ENCODE assay signal across 39 mouse cellular contexts in the genomic region with DNA sequence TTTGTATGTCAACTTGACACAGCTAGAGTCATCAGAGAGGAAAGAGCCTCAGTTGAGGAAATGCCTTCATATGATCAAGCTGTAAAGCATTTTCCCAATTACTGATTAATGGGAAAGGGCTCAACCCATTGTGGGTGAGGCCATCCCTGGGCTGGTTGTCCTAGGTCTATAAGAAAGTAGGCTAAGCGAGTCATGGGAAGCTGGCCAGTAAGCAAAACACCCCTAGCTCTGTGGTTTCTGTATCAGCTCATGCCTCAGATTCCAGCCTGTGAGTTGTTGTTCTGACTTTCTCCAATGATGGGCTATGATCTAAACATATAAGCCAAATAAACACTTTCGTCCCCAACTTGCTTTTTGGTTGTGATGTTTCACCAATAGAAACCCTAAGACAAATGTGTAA. TPM values are rescaled to one million over a fixed set of nuclear protein-coding genes. Genes with fewer than 3 reads are reported as not detected.
"Had no signal": no experiment of that assay in that cellular context is flagged by ENCODE, and none has a peak within 500 bp of the region (broad histone marks: within the 10 kb centered on the region; RNA-seq: fewer than 3 reads in every experiment).

No protein-coding gene starts in this region.

- H3K4me1 ChIP-seq: embryonic facial prominence, embryonic 10.5 days; embryonic facial prominence, embryonic 12.5 days; embryonic facial prominence, embryonic 13.5 days; embryonic facial prominence, embryonic 15.5 days; forebrain, embryonic 10.5 days; forebrain, embryonic 12.5 days; forebrain, embryonic 13.5 days; forebrain, embryonic 15.5 days had no signal

- H3K4me3 ChIP-seq: embryonic facial prominence, embryonic 10.5 days; embryonic facial prominence, embryonic 12.5 days; embryonic facial prominence, embryonic 13.5 days; embryonic facial prominence, embryonic 15.5 days; erythroblast, embryonic 14.5 days; forebrain, embryonic 10.5 days; forebrain, embryonic 12.5 days; forebrain, embryonic 13.5 days; forebrain, embryonic 15.5 days; gastrocnemius, adult 2 months; heart, adult 2 months had no signal

- H3K27ac ChIP-seq: embryonic facial prominence, embryonic 10.5 days; embryonic facial prominence, embryonic 12.5 days; embryonic facial prominence, embryonic 13.5 days; embryonic facial prominence, embryonic 15.5 days; forebrain, embryonic 10.5 days; forebrain, embryonic 12.5 days; forebrain, embryonic 13.5 days; forebrain, embryonic 15.5 days; gastrocnemius, adult 2 months; heart, adult 2 months had no signal

- DNase-seq: cerebellum, adult 9-10 months; cerebellum, adult 9-11 months; cerebellum, postnatal 10 days; cerebellum, postnatal 14 days; cerebellum, postnatal 25 days; cerebellum, postnatal 36 days; embryo, embryonic 11 days; forebrain, postnatal 0 days; gastrocnemius, adult 2 months; gastrocnemius, postnatal 10 days; gastrocnemius, postnatal 14 days; gastrocnemius, postnatal 25 days; gastrocnemius, postnatal 36 days; heart, adult 11 months; heart, adult 18-20 months; heart, adult 2 months had no signal

RNA-seq across cellular contexts. Expression of gene Tktl1, which starts 26.5 kb away (rescaled TPM):
- total RNA-seq: common myeloid progenitor, adult 5-6 weeks; forebrain, postnatal 0 days; gastrocnemius, adult 18-20 months; gastrocnemius, adult 2 months; gastrocnemius, adult 8-10 months; gastrocnemius, postnatal 10 days; gastrocnemius, postnatal 14 days; gastrocnemius, postnatal 25 days; gastrocnemius, postnatal 36 days; gastrocnemius, postnatal 4 days; granulocyte monocyte progenitor cell, adult 5-6 weeks; heart, adult 18-20 months; heart, adult 2 months; heart, adult 8-10 months had no signal
- polyA plus RNA-seq: embryonic facial prominence, embryonic 11.5 days; embryonic facial prominence, embryonic 13.5 days; embryonic facial prominence, embryonic 14.5 days; embryonic facial prominence, embryonic 15.5 days; erythroblast, embryonic 14.5 days; forebrain, embryonic 10.5 days; forebrain, embryonic 11.5 days; forebrain, embryonic 13.5 days; forebrain, embryonic 14.5 days; forebrain, embryonic 15.5 days; forebrain, embryonic 16.5 days; gonadal fat pad, adult 2 months; heart, adult 2 months had no signal

RNA-seq across cellular contexts. Expression of gene Tex28, which starts 35.9 kb away (rescaled TPM):
- total RNA-seq: common myeloid progenitor, adult 5-6 weeks; forebrain, postnatal 0 days; gastrocnemius, adult 18-20 months; gastrocnemius, adult 2 months; gastrocnemius, adult 8-10 months; gastrocnemius, postnatal 10 days; gastrocnemius, postnatal 14 days; gastrocnemius, postnatal 25 days; gastrocnemius, postnatal 36 days; gastrocnemius, postnatal 4 days; granulocyte monocyte progenitor cell, adult 5-6 weeks; heart, adult 18-20 months; heart, adult 2 months; heart, adult 8-10 months had no signal
- polyA plus RNA-seq: cortical plate, adult 2 months; embryonic facial prominence, embryonic 10.5 days; embryonic facial prominence, embryonic 11.5 days; embryonic facial prominence, embryonic 12.5 days; embryonic facial prominence, embryonic 13.5 days; embryonic facial prominence, embryonic 14.5 days; embryonic facial prominence, embryonic 15.5 days; erythroblast, embryonic 14.5 days; forebrain, embryonic 10.5 days; forebrain, embryonic 11.5 days; forebrain, embryonic 12.5 days; forebrain, embryonic 13.5 days; forebrain, embryonic 14.5 days; forebrain, embryonic 15.5 days; forebrain, embryonic 16.5 days; forebrain, postnatal 0 days; frontal cortex, adult 2 months; gonadal fat pad, adult 2 months; heart, adult 2 months had no signal
